Mouse (Mus musculus) midbrain, embryonic 14.5 days (tissue): ENCODE measurements around the gene Grk3. TPM values are rescaled to one million over a fixed set of nuclear protein-coding genes. Genes with fewer than 3 reads are reported as not detected.

Experiments
- ATAC-seq: fragments of 200-750 bp; cut with Nextera tagmentation; 2 replicates; pipeline ENCODE4 v1.8.0; 2017; ENCODE audit warnings: moderate number of reproducible peaks, moderate library complexity; ENCODE audit not compliant: low FRiP score, low TSS enrichment
- DNase-seq: peaks from one replicate; pipeline ENCODE4 v3.0.0-alpha.2; 2015
- H3K27ac ChIP-seq: fragments of 300-500 bp; sonication (generic); replicated peaks from 2 replicates; pipeline ENCODE4 v1.5.1; 2014; ENCODE audit warnings: mild to moderate bottlenecking, low read depth, low read length, moderate library complexity
- H3K27me3 ChIP-seq: fragments of 300-500 bp; sonication (generic); 2 replicates; pipeline ENCODE4 v1.6.1; 2014; ENCODE audit warnings: low read length, control low read depth, mixed read lengths; ENCODE audit not compliant: control insufficient read depth, insufficient read depth
- H3K36me3 ChIP-seq: fragments of 300-500 bp; sonication (generic); 2 replicates; pipeline ENCODE4 v1.6.1; 2014; ENCODE audit warnings: low read length, control low read depth; ENCODE audit not compliant: control insufficient read depth, insufficient read depth
- H3K4me1 ChIP-seq: fragments of 300-500 bp; sonication (generic); 2 replicates; pipeline ENCODE4 v1.6.1; 2014; ENCODE audit warnings: mild to moderate bottlenecking, antibody characterized with exemption, low read length, control low read depth; ENCODE audit not compliant: control insufficient read depth, insufficient read depth
- H3K4me2 ChIP-seq: fragments of 300-500 bp; sonication (generic); 2 replicates; pipeline ENCODE4 v1.6.1; 2014; ENCODE audit warnings: mild to moderate bottlenecking, low read length, moderate library complexity
- H3K4me3 ChIP-seq: fragments of 300-500 bp; sonication (generic); replicated peaks from 2 replicates; pipeline ENCODE4 v1.5.1; 2014; ENCODE audit warnings: low read depth, low read length
- H3K9ac ChIP-seq: fragments of 300-500 bp; sonication (generic); replicated peaks from 2 replicates; pipeline ENCODE4 v1.6.1; 2014; ENCODE audit warnings: mild to moderate bottlenecking, low read length, moderate library complexity
- H3K9me3 ChIP-seq: fragments of 300-500 bp; sonication (generic); 2 replicates; pipeline ENCODE4 v1.6.1; 2016; ENCODE audit warnings: low read length, control low read depth, mixed read lengths; ENCODE audit not compliant: control insufficient read depth
- WGBS: fragments of 180-500 bp; shearing (Covaris S2); extraction: QIAGEN DNeasy Blood & Tissue Kit; methylation state at CpG from one replicate; pipeline ENCODE4 v1.1.7; 2014; 5-methylcytosine and 5-hydroxymethylcytosine counted together
- polyA plus RNA-seq: library from polyadenylated mRNA; unstranded; fragments of >200 nt; fragmentation: Nextera tagmentation; extraction: Ambion mirVana; gene quantifications from 2 replicates; pipeline ENCODE4 v1.2.1, GENCODE M21; 2014

The Grk3 gene
- polyA plus RNA-seq = 16.3 and 18.7 TPM in 2 replicates

GRCm38 (mm10) chr5:113015236-113016061, at the start of gene Grk3:
Gene Grk3, minus strand, starts transcription at chr5:113015791.
- Histone ChIP-seq H3K27ac (peak within 1 kb of the TSS; percentile 55; the same call in 1 of the 2 replicates), H3K4me1 (peaks cover 3% of the 10 kb centered on the region; the same call in 1 of the 2 replicates), H3K4me2 (peak within 1 kb of the TSS; percentile 67), H3K9ac (peak within 1 kb of the TSS; percentile 64), H3K36me3 (no peaks in the 10 kb centered on the region), H3K27me3 (peaks cover 3% of the 10 kb centered on the region; the same call in 1 of the 2 replicates), H3K4me3 (peak within 1 kb of the TSS; percentile 54), H3K9me3 (no peaks in the 10 kb centered on the region)
- DNase-seq (peak; percentile 83), ATAC-seq (peak; percentile 66)
- 4% methylated on average over 45 of the region's 52 CpGs for WGBS

- DNase-seq (peak; percentile 91), ATAC-seq (peak; percentile 55; the same call in 1 of the 2 replicates)
- no peak overlapping the region for H3K27ac ChIP-seq
- H3K9ac ChIP-seq = no peak overlapping the region
- H3K4me2 ChIP-seq = no peak overlapping the region
- H3K4me3 ChIP-seq = no peak overlapping the region
- H3K36me3 ChIP-seq = no peaks in the 10 kb centered on the region
- peaks cover 5% of the 10 kb centered on the region; the same call in 1 of the 2 replicates for H3K4me1 ChIP-seq
- H3K9me3 ChIP-seq = no peaks in the 10 kb centered on the region
- H3K27me3 ChIP-seq = no peaks in the 10 kb centered on the region
- WGBS = 5% methylated on average over 16 of the region's 16 CpGs
Measured at GRCm38 (mm10) chr5:113054308-113054707, 38.7 kb upstream of the Grk3 start.

GRCm38 (mm10) chr5:113050581-113051185, 35.1 kb upstream of the Grk3 start:
- Histone ChIP-seq H3K27ac (0 out of 2 replicates have a peak overlapping the region, but pooled peaks have one; percentile 32), H3K4me3 (no peak overlapping the region), H3K27me3 (no peaks in the 10 kb centered on the region), H3K9ac (no peak overlapping the region), H3K9me3 (no peaks in the 10 kb centered on the region), H3K4me1 (peaks cover 5% of the 10 kb centered on the region; the same call in 1 of the 2 replicates), H3K36me3 (no peaks in the 10 kb centered on the region), H3K4me2 (no peak overlapping the region)
- no peak for DNase-seq
- ATAC-seq = no peak
- 67% methylated on average over 7 of the region's 7 CpGs for WGBS

- no peak for ATAC-seq
- peaks cover 7% of the 10 kb centered on the region; the same call in 1 of the 2 replicates for H3K4me1 ChIP-seq
- no peaks in the 10 kb centered on the region for H3K27me3 ChIP-seq
- no peaks in the 10 kb centered on the region for H3K9me3 ChIP-seq
- DNase-seq = no peak
- no peak overlapping the region for H3K27ac ChIP-seq
- H3K4me2 ChIP-seq = no peak overlapping the region
- H3K4me3 ChIP-seq = no peak overlapping the region
- no peak overlapping the region for H3K9ac ChIP-seq
- H3K36me3 ChIP-seq = no peaks in the 10 kb centered on the region
Measured at GRCm38 (mm10) chr5:113049876-113050275, 34.3 kb upstream of the Grk3 start.

GRCm38 (mm10) chr5:113045511-113046273, 30.1 kb upstream of the Grk3 start:
- no peak for ATAC-seq
- 74% methylated on average over 10 of the region's 10 CpGs for WGBS
- no peaks in the 10 kb centered on the region for H3K27me3 ChIP-seq
- no peak overlapping the region for H3K9ac ChIP-seq
- H3K36me3 ChIP-seq = no peaks in the 10 kb centered on the region
- H3K4me3 ChIP-seq = no peak overlapping the region
- no peak overlapping the region for H3K27ac ChIP-seq
- H3K4me2 ChIP-seq = no peak overlapping the region
- H3K4me1 ChIP-seq = peaks cover 13% of the 10 kb centered on the region
- no peak for DNase-seq
- H3K9me3 ChIP-seq = no peaks in the 10 kb centered on the region

- Histone ChIP-seq H3K4me1 (peaks cover 11% of the 10 kb centered on the region), H3K4me3 (no peak overlapping the region), H3K9ac (no peak overlapping the region), H3K9me3 (no peaks in the 10 kb centered on the region), H3K36me3 (no peaks in the 10 kb centered on the region), H3K27ac (no peak overlapping the region; the same call in 1 of the 2 replicates), H3K4me2 (no peak overlapping the region), H3K27me3 (no peaks in the 10 kb centered on the region)
- DNase-seq (no peak), ATAC-seq (no peak)
- WGBS = 85% methylated on average over 8 of the region's 8 CpGs
Measured at GRCm38 (mm10) chr5:113043531-113043930, 27.9 kb upstream of the Grk3 start.

- Histone ChIP-seq H3K9me3 (no peaks in the 10 kb centered on the region), H3K27me3 (no peaks in the 10 kb centered on the region), H3K27ac (peak overlapping the region; percentile 74), H3K9ac (no peak overlapping the region), H3K4me2 (no peak overlapping the region), H3K4me1 (peaks cover 11% of the 10 kb centered on the region), H3K4me3 (no peak overlapping the region), H3K36me3 (no peaks in the 10 kb centered on the region)
- DNase-seq = peak; percentile 83
- ATAC-seq = peak; percentile 91
- WGBS = 0% methylated on average over 5 of the region's 5 CpGs
Measured at GRCm38 (mm10) chr5:113041567-113042071, 26.0 kb upstream of the Grk3 start.

- 76% methylated on average over 6 of the region's 6 CpGs for WGBS
Measured at GRCm38 (mm10) chr5:113040776-113041175, 25.2 kb upstream of the Grk3 start.

More at GRCm38 (mm10) chr5:113040776-113041175, 25.2 kb upstream of the Grk3 start:
- Histone ChIP-seq H3K27ac (0 out of 2 replicates have a peak overlapping the region, but pooled peaks have one; percentile 20), H3K9ac (no peak overlapping the region), H3K9me3 (no peaks in the 10 kb centered on the region), H3K27me3 (no peaks in the 10 kb centered on the region), H3K4me3 (no peak overlapping the region), H3K4me1 (peaks cover 12% of the 10 kb centered on the region), H3K36me3 (no peaks in the 10 kb centered on the region), H3K4me2 (no peak overlapping the region)
- DNase-seq = no peak
- no peak for ATAC-seq
